Mouse (Mus musculus) embryonic facial prominence, embryonic 14.5 days (tissue): ENCODE results near the gene Frmd4a. TPM values are rescaled to one million over a fixed set of nuclear protein-coding genes. Genes with fewer than 3 reads are reported as not detected.

Experiments used
- ATAC-seq: fragments of 200-750 bp; cut with Nextera tagmentation; 2 replicates; pipeline ENCODE4 v1.8.0; 2017; ENCODE audit warnings: low read depth, moderate number of reproducible peaks, moderate TSS enrichment
- DNase-seq: peaks from one replicate; pipeline ENCODE4 v3.0.0-alpha.2; 2015; ENCODE audit warnings: low spot score
- H3K27ac ChIP-seq: fragments of 300-500 bp; sonication (generic); replicated peaks from 2 replicates; pipeline ENCODE4 v1.5.1; 2014; ENCODE audit warnings: low read depth, mild to moderate bottlenecking, low read length, moderate library complexity
- H3K27me3 ChIP-seq: fragments of 300-500 bp; sonication (generic); replicated peaks from 2 replicates; pipeline ENCODE4 v1.6.1; 2014; ENCODE audit warnings: low read length; ENCODE audit not compliant: control insufficient read depth, insufficient read depth
- H3K36me3 ChIP-seq: fragments of 300-500 bp; sonication (generic); 2 replicates; pipeline ENCODE4 v1.6.1; 2014; ENCODE audit warnings: low read length, mixed read lengths; ENCODE audit not compliant: control insufficient read depth, insufficient read depth
- H3K4me1 ChIP-seq: fragments of 300-500 bp; sonication (generic); 2 replicates; pipeline ENCODE4 v1.6.1; 2014; ENCODE audit warnings: antibody characterized with exemption, low read length; ENCODE audit not compliant: control insufficient read depth, insufficient read depth
- H3K4me2 ChIP-seq: fragments of 300-500 bp; sonication (generic); 2 replicates; pipeline ENCODE4 v1.6.1; 2014; ENCODE audit warnings: low read depth, mild to moderate bottlenecking, low read length, moderate library complexity, mixed read lengths
- H3K4me3 ChIP-seq: fragments of 300-500 bp; sonication (generic); 2 replicates; pipeline ENCODE4 v1.5.1; 2014; ENCODE audit warnings: low read depth, mild to moderate bottlenecking, low read length
- H3K9ac ChIP-seq: fragments of 300-500 bp; sonication (generic); 2 replicates; pipeline ENCODE4 v1.6.1; 2014; ENCODE audit warnings: low read depth, mild to moderate bottlenecking, low read length, moderate library complexity, mixed read lengths
- H3K9me3 ChIP-seq: fragments of 300-500 bp; sonication (generic); 2 replicates; pipeline ENCODE4 v1.6.1; 2016; ENCODE audit warnings: low read length; ENCODE audit not compliant: control insufficient read depth
- WGBS: fragments of 180-500 bp; shearing (Covaris S2); extraction: QIAGEN DNeasy Blood & Tissue Kit; methylation state at CpG from one replicate; pipeline ENCODE4 v1.1.7; 2014; 5-methylcytosine and 5-hydroxymethylcytosine counted together
- polyA plus RNA-seq: library from polyadenylated mRNA; unstranded; fragments of >200 nt; fragmentation: Nextera tagmentation; extraction: Ambion mirVana; gene quantifications from 2 replicates; pipeline ENCODE4 v1.2.1, GENCODE M21; 2014

Frmd4a gene
- polyA plus RNA-seq, 1 experiment from 2014 or later: 27.2 TPM

- H3K9me3 ChIP-seq: 0 out of 2 replicates have a peak, but pooled peaks cover 4% of the 10 kb centered on the region
- DNase-seq (no peak), ATAC-seq (no peak)
- H3K4me3 ChIP-seq: no peak overlapping the region
- no peak overlapping the region for H3K9ac ChIP-seq
- 87% methylated on average over 10 of the region's 10 CpGs for WGBS
- peaks cover 37% of the 10 kb centered on the region for H3K36me3 ChIP-seq
- no peak overlapping the region for H3K27ac ChIP-seq
- H3K4me1 ChIP-seq: no peaks in the 10 kb centered on the region
- H3K27me3 ChIP-seq: no peaks in the 10 kb centered on the region
- H3K4me2 ChIP-seq: no peak overlapping the region
Measured at GRCm38 (mm10) chr2:4550017-4550763, 532.7 kb downstream of the Frmd4a start.

- DNase-seq: no peak
- H3K4me1 ChIP-seq: peaks cover 11% of the 10 kb centered on the region
- H3K27me3 ChIP-seq: no peaks in the 10 kb centered on the region
- H3K4me2 ChIP-seq: no peak overlapping the region
- no peak overlapping the region for H3K4me3 ChIP-seq
- 20% methylated on average over 2 of the region's 2 CpGs for WGBS
- H3K27ac ChIP-seq: no peak overlapping the region; the same call in 1 of the 2 replicates
- H3K9me3 ChIP-seq: 0 out of 2 replicates have a peak, but pooled peaks cover 4% of the 10 kb centered on the region
- H3K9ac ChIP-seq: no peak overlapping the region
- no peak for ATAC-seq
- peaks cover 30% of the 10 kb centered on the region; the same call in 1 of the 2 replicates for H3K36me3 ChIP-seq
Measured at GRCm38 (mm10) chr2:4551438-4551837, 533.9 kb downstream of the Frmd4a start.

DNA sequence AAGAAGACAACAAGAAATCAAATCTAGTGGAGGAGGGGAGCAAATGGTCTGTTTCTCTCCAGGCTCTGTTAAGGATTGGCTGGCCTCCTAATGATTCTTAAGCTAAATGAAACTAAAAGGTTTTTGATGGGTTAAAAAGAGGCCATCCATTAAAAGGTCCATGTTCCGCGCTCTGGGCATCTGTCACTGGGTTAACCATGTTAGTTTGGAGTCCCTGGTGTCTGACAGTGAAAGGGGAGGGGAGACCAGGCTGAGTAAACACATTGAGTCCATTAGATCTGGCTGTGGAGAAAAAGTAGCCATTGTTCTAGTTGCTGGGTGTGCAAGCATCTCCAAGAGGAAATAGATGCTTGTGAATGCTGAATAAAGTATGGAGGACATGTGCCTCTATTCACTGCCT, 534.3 kb downstream of the Frmd4a start:
- WGBS: 72% methylated on average over 2 of the region's 2 CpGs
- Histone ChIP-seq H3K27ac (no peak overlapping the region), H3K36me3 (peaks cover 30% of the 10 kb centered on the region; the same call in 1 of the 2 replicates), H3K4me2 (no peak overlapping the region), H3K4me1 (peaks cover 16% of the 10 kb centered on the region), H3K9me3 (0 out of 2 replicates have a peak, but pooled peaks cover 4% of the 10 kb centered on the region), H3K9ac (no peak overlapping the region), H3K4me3 (no peak overlapping the region), H3K27me3 (no peaks in the 10 kb centered on the region)
- no peak for DNase-seq
- no peak; the same call in 1 of the 2 replicates for ATAC-seq

GRCm38 (mm10) chr2:4552486-4552885, 535.0 kb downstream of the Frmd4a start:
- WGBS: 89% methylated on average over 4 of the region's 4 CpGs

GRCm38 (mm10) chr2:4555221-4555631, 537.7 kb downstream of the Frmd4a start:
- H3K9ac ChIP-seq: no peak overlapping the region
- 0 out of 2 replicates have a peak, but pooled peaks cover 4% of the 10 kb centered on the region for H3K9me3 ChIP-seq
- H3K4me3 ChIP-seq: no peak overlapping the region
- 26% methylated on average over 7 of the region's 7 CpGs for WGBS
- DNase-seq (no peak), ATAC-seq (no peak)
- no peaks in the 10 kb centered on the region for H3K27me3 ChIP-seq
- H3K4me1 ChIP-seq: peaks cover 39% of the 10 kb centered on the region
- H3K27ac ChIP-seq: no peak overlapping the region
- H3K36me3 ChIP-seq: peaks cover 18% of the 10 kb centered on the region; the same call in 1 of the 2 replicates
- H3K4me2 ChIP-seq: no peak overlapping the region

More at GRCm38 (mm10) chr2:4552486-4552885, 535.0 kb downstream of the Frmd4a start:
- Histone ChIP-seq H3K27ac (no peak overlapping the region), H3K9ac (no peak overlapping the region), H3K9me3 (0 out of 2 replicates have a peak, but pooled peaks cover 4% of the 10 kb centered on the region), H3K36me3 (peaks cover 30% of the 10 kb centered on the region; the same call in 1 of the 2 replicates), H3K4me1 (peaks cover 22% of the 10 kb centered on the region), H3K4me3 (no peak overlapping the region), H3K4me2 (no peak overlapping the region), H3K27me3 (no peaks in the 10 kb centered on the region)
- no peak for DNase-seq
- no peak for ATAC-seq

DNA sequence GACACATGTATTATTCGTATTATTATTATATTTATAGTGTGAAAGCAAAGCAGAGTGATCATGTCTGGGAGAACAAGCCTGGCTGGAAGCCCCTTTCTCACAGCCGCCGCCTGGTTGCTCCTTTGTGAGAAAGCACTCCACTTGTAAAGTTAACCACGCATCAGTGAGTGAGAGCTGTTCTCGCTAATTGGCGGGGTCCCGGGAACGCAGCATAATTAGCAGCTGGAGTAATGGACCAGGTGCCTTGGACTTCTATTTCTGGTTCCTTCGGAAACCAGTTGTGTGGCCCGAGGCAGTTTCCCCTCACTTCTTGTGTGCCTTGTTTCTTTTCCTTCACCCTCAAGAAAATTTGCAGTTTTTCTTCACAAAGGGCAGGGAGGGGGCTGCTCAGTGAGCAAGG, 538.7 kb downstream of the Frmd4a start:
- no peak overlapping the region for H3K4me3 ChIP-seq
- H3K9me3 ChIP-seq: 0 out of 2 replicates have a peak, but pooled peaks cover 3% of the 10 kb centered on the region
- ATAC-seq: no peak
- 29% methylated on average over 10 of the region's 10 CpGs for WGBS
- H3K9ac ChIP-seq: no peak overlapping the region
- peaks cover 9% of the 10 kb centered on the region; the same call in 1 of the 2 replicates for H3K36me3 ChIP-seq
- H3K27ac ChIP-seq: peak overlapping the region; percentile 95
- peaks cover 43% of the 10 kb centered on the region for H3K4me1 ChIP-seq
- no peaks in the 10 kb centered on the region for H3K27me3 ChIP-seq
- DNase-seq: peak; percentile 74
- no peak overlapping the region for H3K4me2 ChIP-seq

DNA sequence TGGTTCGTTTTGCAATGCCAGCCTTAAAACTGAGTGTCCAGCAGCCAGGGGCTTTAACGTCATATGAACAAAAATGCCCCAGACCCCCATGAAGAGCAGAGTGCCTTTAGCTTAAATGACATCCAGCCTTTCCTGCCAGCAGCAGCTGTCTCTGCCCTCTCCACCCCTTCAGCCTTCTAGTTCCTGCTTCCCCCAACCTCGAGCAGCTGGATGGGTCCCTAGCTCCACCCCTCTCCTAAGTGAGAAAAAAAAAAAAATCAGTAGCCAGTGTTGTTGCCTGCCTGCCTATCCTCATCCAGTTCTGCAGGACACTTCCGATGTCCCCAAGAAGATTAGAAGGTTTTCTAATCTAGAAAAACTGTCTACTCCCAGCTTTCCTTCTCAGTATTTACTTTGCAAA, 539.5 kb downstream of the Frmd4a start:
- no peaks in the 10 kb centered on the region for H3K9me3 ChIP-seq
- 14% methylated on average over 4 of the region's 4 CpGs for WGBS
- H3K27me3 ChIP-seq: no peaks in the 10 kb centered on the region
- peak overlapping the region; percentile 95 for H3K27ac ChIP-seq
- H3K4me2 ChIP-seq: peak overlapping the region; percentile 8; the same call in 1 of the 2 replicates
- peak; percentile 77 for DNase-seq
- H3K4me1 ChIP-seq: peaks cover 50% of the 10 kb centered on the region
- no peak for ATAC-seq
- no peak overlapping the region for H3K4me3 ChIP-seq
- H3K36me3 ChIP-seq: 0 out of 2 replicates have a peak, but pooled peaks cover 4% of the 10 kb centered on the region
- H3K9ac ChIP-seq: peak overlapping the region; percentile 32; the same call in 1 of the 2 replicates

DNA sequence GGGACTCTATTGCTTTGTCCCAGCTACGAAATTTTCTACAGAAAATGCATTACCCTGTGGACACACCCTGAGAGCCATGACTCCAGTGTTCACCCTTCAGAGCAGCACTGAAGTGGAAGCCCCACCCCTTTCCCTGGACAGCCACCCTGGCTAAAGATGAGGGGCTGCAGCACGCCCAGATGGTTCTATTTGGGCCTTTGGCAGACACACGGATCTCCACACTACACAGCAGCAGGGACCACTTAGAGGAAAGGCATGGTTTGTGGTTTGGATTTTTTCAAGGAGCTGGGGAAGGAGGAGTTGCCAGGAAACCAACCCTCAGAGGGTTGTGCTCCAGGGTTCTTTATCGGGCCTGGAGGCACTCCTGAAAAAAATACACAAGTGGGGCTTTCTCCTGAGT, 539.9 kb downstream of the Frmd4a start:
- Histone ChIP-seq H3K36me3 (0 out of 2 replicates have a peak, but pooled peaks cover 4% of the 10 kb centered on the region), H3K4me2 (peak overlapping the region; percentile 9), H3K9ac (0 out of 2 replicates have a peak overlapping the region, but pooled peaks have one; percentile 32), H3K4me1 (peaks cover 54% of the 10 kb centered on the region), H3K27me3 (no peaks in the 10 kb centered on the region), H3K4me3 (no peak overlapping the region), H3K27ac (peak overlapping the region; percentile 95), H3K9me3 (no peaks in the 10 kb centered on the region)
- WGBS: 23% methylated on average over 4 of the region's 4 CpGs
- DNase-seq: peak; percentile 89
- peak; percentile 44 for ATAC-seq
